Mouse (Mus musculus) CH12.LX (cell line): ENCODE data around the gene Lgals9. TPM values are rescaled to one million over a fixed set of nuclear protein-coding genes. Genes with fewer than 3 reads are reported as not detected.
"Not testable (repeated sequence)": the region's sequence is repeated elsewhere in the genome, so short reads cannot be mapped to it uniquely, and the experiment has no call there.

Experiments used
- DNase-seq: peaks from one replicate; pipeline ENCODE4 v3.0.0-alpha.2; 2013; ENCODE audit errors: extremely low read depth
- H3K27ac ChIP-seq: 2 replicates; pipeline ENCODE4 v1.5.1; 2012; ENCODE audit warnings: low read depth, mild to moderate bottlenecking, control low read depth, moderate library complexity; ENCODE audit not compliant: insufficient read depth
- H3K27me3 ChIP-seq: replicated peaks from 2 replicates; pipeline ENCODE3; 2012; ENCODE audit warnings: inconsistent platforms
- H3K36me3 ChIP-seq, 2 experiments: replicated peaks in 1 of 2; 2 replicates each; pipeline versions ENCODE3 to v1.6.1; 2012; ENCODE audit warnings: inconsistent platforms in 1 of 2, low read length in 1 of 2, mild to moderate bottlenecking in 1 of 2, mixed read lengths in 1 of 2, moderate library complexity in 1 of 2; ENCODE audit not compliant: control insufficient read depth in 1 of 2, insufficient read depth in 1 of 2
- H3K4me1 ChIP-seq, 2 experiments: 2 replicates each; pipeline ENCODE4 v1.6.1; 2012; ENCODE audit warnings: inconsistent platforms in 1 of 2, moderate library complexity in 1 of 2; ENCODE audit not compliant: insufficient read depth in 2 of 2, control insufficient read depth in 1 of 2
- H3K4me2 ChIP-seq: 2 replicates; pipeline ENCODE4 v1.6.1; 2012; ENCODE audit warnings: low read depth, mild to moderate bottlenecking, control low read depth; ENCODE audit not compliant: poor library complexity, insufficient read depth, severe bottlenecking
- H3K4me3 ChIP-seq, 3 experiments: fragments of 150-350 bp in 1 of 3; sonication (generic) in 1 of 3; replicated peaks in 1 of 3; 2 replicates each; pipeline versions ENCODE3 to v1.5.1; 2011 to 2012; ENCODE audit warnings: low read depth in 2 of 3, low read length in 2 of 3, mild to moderate bottlenecking in 2 of 3, moderate library complexity in 2 of 3, control low read depth in 1 of 3, improper control_type of control experiment in 1 of 3, inconsistent platforms in 1 of 3, mixed read lengths in 1 of 3; ENCODE audit not compliant: poor library complexity in 1 of 3
- H3K79me2 ChIP-seq: replicated peaks from 2 replicates; pipeline ENCODE4 v1.6.1; 2012; ENCODE audit warnings: mild to moderate bottlenecking, moderate library complexity; ENCODE audit not compliant: control insufficient read depth, poor library complexity, insufficient read depth, severe bottlenecking; ENCODE audit errors: extremely low read depth
- H3K9ac ChIP-seq: 2 replicates; pipeline ENCODE4 v1.6.1; 2012; ENCODE audit warnings: low read depth, mild to moderate bottlenecking, control low read depth, moderate library complexity; ENCODE audit not compliant: insufficient read depth
- H3K9me3 ChIP-seq: replicated peaks from 2 replicates; pipeline ENCODE3; 2012; ENCODE audit warnings: low read length, inconsistent platforms, mixed read lengths
- BHLHE40 ChIP-seq: IDR thresholded peaks from 2 replicates; pipeline ENCODE4 v1.6.1; 2011; ENCODE audit warnings: mild to moderate bottlenecking, low read depth, low read length, improper control_type of control experiment
- CHD2 ChIP-seq: IDR thresholded peaks from 2 replicates; pipeline ENCODE4 v1.6.1; 2011; ENCODE audit warnings: low read length, improper control_type of control experiment
- ELF1 ChIP-seq: IDR thresholded peaks from 2 replicates; pipeline ENCODE4 v1.6.1; 2014; ENCODE audit warnings: low read depth, mild to moderate bottlenecking, inconsistent platforms, low read length, improper control_type of control experiment
- EP300 ChIP-seq: IDR thresholded peaks from 2 replicates; pipeline ENCODE4 v1.6.1; 2011; ENCODE audit warnings: low read length, improper control_type of control experiment
- HCFC1 ChIP-seq: IDR thresholded peaks from 2 replicates; pipeline ENCODE4 v1.6.1; 2012; ENCODE audit warnings: low read depth, mild to moderate bottlenecking, inconsistent platforms, low read length, improper control_type of control experiment
- JUN ChIP-seq: IDR thresholded peaks from 2 replicates; pipeline ENCODE4 v1.6.1; 2011; ENCODE audit warnings: low read depth, mild to moderate bottlenecking, low read length, improper control_type of control experiment, moderate library complexity; ENCODE audit not compliant: insufficient read depth
- JUND ChIP-seq: conservative IDR thresholded peaks from 2 replicates; pipeline ENCODE4 v1.6.1; 2011; ENCODE audit warnings: low read depth, low read length, improper control_type of control experiment
- KAT2A ChIP-seq: IDR thresholded peaks from 2 replicates; pipeline ENCODE4 v1.6.1; 2012; ENCODE audit warnings: low read length, improper control_type of control experiment, inconsistent platforms; ENCODE audit not compliant: insufficient replicate concordance
- MAZ ChIP-seq: IDR thresholded peaks from 2 replicates; pipeline ENCODE4 v1.6.1; 2012; ENCODE audit warnings: low read depth, mild to moderate bottlenecking, inconsistent platforms, low read length, improper control_type of control experiment, moderate library complexity
- NELFE ChIP-seq: IDR thresholded peaks from 2 replicates; pipeline ENCODE4 v1.6.1; 2011; ENCODE audit warnings: low read depth, low read length, improper control_type of control experiment
- NRF1 ChIP-seq: IDR thresholded peaks from 2 replicates; pipeline ENCODE4 v1.6.1; 2014; ENCODE audit warnings: low read depth, mild to moderate bottlenecking, inconsistent platforms, low read length, improper control_type of control experiment, moderate library complexity
- RAD21 ChIP-seq: IDR thresholded peaks from 2 replicates; pipeline ENCODE4 v1.6.1; 2011; ENCODE audit warnings: low read depth, mild to moderate bottlenecking, low read length, improper control_type of control experiment, moderate library complexity
- TBP ChIP-seq: conservative IDR thresholded peaks from 2 replicates; pipeline ENCODE4 v1.6.1; 2011; ENCODE audit warnings: low read depth, low read length, improper control_type of control experiment
- USF2 ChIP-seq: conservative IDR thresholded peaks from 2 replicates; pipeline ENCODE4 v1.6.1; 2011; ENCODE audit warnings: low read depth, low read length, improper control_type of control experiment
- ZKSCAN1 ChIP-seq: IDR thresholded peaks from 2 replicates; pipeline ENCODE4 v1.6.1; 2012; ENCODE audit warnings: low read depth, inconsistent platforms, low read length, improper control_type of control experiment, borderline replicate concordance
- dilution Hi-C: fragments of 300-500 bp; cut with MboI; formaldehyde crosslinking; loops from 2 replicates; pipeline ENCODE4 v1.14.3; 2020; ENCODE audit warnings: low sequenced_read_pairs; ENCODE audit not compliant: extremely low pct_unique_long_range_greater_than_20kb, extremely low pct_ligation_motif_present
- in situ Hi-C: fragments of 300-500 bp; cut with MboI; formaldehyde crosslinking; loops from 3 replicates; pipeline ENCODE4 v1.14.3; 2019; ENCODE audit warnings: low sequenced_read_pairs, low pct_ligation_motif_present, low pct_unique_long_range_greater_than_20kb, mixed read lengths
- polyA plus RNA-seq: library from polyadenylated mRNA; unstranded; fragments of >175 nt; gene quantifications from 2 replicates; pipeline ENCODE4 v1.2.1, GENCODE M21; 2012; ENCODE audit warnings: low read depth; ENCODE audit not compliant: insufficient read length
- total RNA-seq, 2 experiments: library from RNA; depleted of rRNA; stranded (reverse); fragments of 300-350 nt in 1 of 2; fragments of >200 nt in 1 of 2; gene quantifications; 2 replicates each; pipeline ENCODE4 v1.2.3; 2012 to 2014

The Lgals9 gene
- total and polyA plus RNA-seq, 3 experiments: 4.9 to 16.4 (median 5.0) TPM

DNA sequence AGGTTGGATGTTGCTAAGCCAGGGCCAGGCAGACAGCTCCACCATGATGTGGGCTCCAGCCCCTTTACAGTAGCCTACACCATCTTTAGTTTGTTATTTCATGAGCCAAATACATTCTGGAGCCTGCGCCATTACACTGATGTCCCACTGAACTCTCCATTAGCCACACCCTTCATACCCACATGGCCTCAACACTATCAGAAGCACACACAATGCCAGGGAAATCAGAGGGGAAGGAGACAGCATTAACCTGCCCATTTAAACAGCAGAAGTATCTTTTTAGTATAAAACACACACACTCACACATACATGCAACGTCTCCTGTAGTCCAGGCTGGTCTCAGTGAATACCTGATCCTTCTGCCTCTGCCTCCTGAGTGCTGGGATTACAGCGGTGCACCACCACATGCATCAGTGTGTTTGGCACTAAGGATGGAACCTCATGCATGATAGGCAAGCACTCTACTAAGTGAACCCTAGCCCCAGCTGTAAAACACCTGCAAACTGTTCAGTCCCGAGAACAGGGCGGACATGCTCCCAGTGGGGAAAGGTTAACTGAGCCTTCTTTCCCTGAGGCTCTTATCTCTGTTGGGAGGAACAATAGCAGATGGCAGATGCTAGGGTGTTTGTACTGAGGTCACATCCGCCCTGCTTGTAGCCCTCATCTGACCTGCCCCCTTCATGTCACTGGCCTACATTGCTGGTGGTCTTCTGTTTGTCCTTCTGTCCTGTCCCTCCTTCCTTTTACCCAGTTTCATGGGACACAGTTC is 23.4 kb upstream of the Lgals9 start:
- Histone ChIP-seq H3K36me3 (peaks cover 0 to 7% of the 10 kb centered on the region in 2 experiments), H3K27me3 (no peaks in the 10 kb centered on the region), H3K4me3 (no peak overlapping the region), H3K27ac (no peak overlapping the region), H3K4me1 (peaks cover 0 to 13% of the 10 kb centered on the region in 2 experiments; a peak in 1 of 4 replicates)
- in situ Hi-C loops (no loop called here), dilution Hi-C loops (no loop called here)
- no peak for DNase-seq
- TF ChIP-seq TBP (no peak), USF2 (no peak), NRF1 (no peak), EP300 (no peak), MAZ (no peak), ELF1 (no peak), RAD21 (no peak), JUND (no peak), ZKSCAN1 (no peak), BHLHE40 (no peak), JUN (no peak), KAT2A (no peak), NELFE (no peak), HCFC1 (no peak), CHD2 (no peak)
- TF ChIP-seq, all 38 proteins: peak for 0
- Histone ChIP-seq H3K9ac (no peak overlapping the region), H3K4me2 (no peak overlapping the region), H3K79me2 (no peaks in the 10 kb centered on the region), H3K9me3 (peaks cover 3% of the 10 kb centered on the region)

GRCm38 (mm10) chr11:79007356-79007755 is 22.6 kb upstream of the Lgals9 start:
- DNase-seq, H3K9me3 ChIP-seq, H3K4me2 ChIP-seq, H3K27me3 ChIP-seq, dilution Hi-C loops, in situ Hi-C loops, H3K4me3 ChIP-seq, H3K36me3 ChIP-seq, H3K79me2 ChIP-seq, H3K27ac ChIP-seq, H3K9ac ChIP-seq: not testable (repeated sequence)
- H3K4me1 ChIP-seq: peaks cover 0 to 21% of the 10 kb centered on the region in 2 experiments; a peak in 1 of 4 replicates
